Mouse (Mus musculus) cerebellum, adult 9-11 months (tissue): ENCODE data around the gene Zfp618.

Experiments used
- DNase-seq: peaks from one replicate; pipeline ENCODE4 v3.0.0; 2022

Gene Zfp618

GRCm38 (mm10) chr4:62999321-62999720, 33.9 kb downstream of the Zfp618 start:
- DNase-seq: no peak

- no peak for DNase-seq
These were observed 34.5 kb downstream of the Zfp618 start for GRCm38 (mm10) chr4:62999916-63000315.

- DNase-seq: no peak
These were observed 35.1 kb downstream of the Zfp618 start for GRCm38 (mm10) chr4:63000316-63001055.

GRCm38 (mm10) chr4:63002386-63002785, 37.0 kb downstream of the Zfp618 start:
- DNase-seq: no peak

GRCm38 (mm10) chr4:63004519-63004918, 39.1 kb downstream of the Zfp618 start:
- DNase-seq: no peak

GRCm38 (mm10) chr4:63005446-63006185, 40.2 kb downstream of the Zfp618 start:
- no peak for DNase-seq

- no peak for DNase-seq
These were observed 41.1 kb downstream of the Zfp618 start for GRCm38 (mm10) chr4:63006198-63007155.

- DNase-seq: no peak
These were observed 42.8 kb downstream of the Zfp618 start for GRCm38 (mm10) chr4:63008206-63008605.

- no peak for DNase-seq
These were observed 43.4 kb downstream of the Zfp618 start for GRCm38 (mm10) chr4:63008822-63009221.

- no peak for DNase-seq
These were observed 44.4 kb downstream of the Zfp618 start for GRCm38 (mm10) chr4:63009821-63010220.

GRCm38 (mm10) chr4:63010226-63010625, 44.9 kb downstream of the Zfp618 start:
- DNase-seq: peak; percentile 43

- DNase-seq: no peak
These were observed 53.2 kb downstream of the Zfp618 start for GRCm38 (mm10) chr4:63018616-63019015.

GRCm38 (mm10) chr4:63019428-63019858, 54.1 kb downstream of the Zfp618 start:
- no peak for DNase-seq

- no peak for DNase-seq
These were observed 55.8 kb downstream of the Zfp618 start for GRCm38 (mm10) chr4:63021034-63021700.

- DNase-seq: no peak
These were observed 58.1 kb downstream of the Zfp618 start for GRCm38 (mm10) chr4:63023465-63023864.

GRCm38 (mm10) chr4:63024098-63024497, 58.7 kb downstream of the Zfp618 start:
- DNase-seq: no peak

GRCm38 (mm10) chr4:63024734-63025256, 59.4 kb downstream of the Zfp618 start:
- no peak for DNase-seq

GRCm38 (mm10) chr4:63025306-63025705, 59.9 kb downstream of the Zfp618 start:
- DNase-seq: no peak

- no peak for DNase-seq
These were observed 60.9 kb downstream of the Zfp618 start for GRCm38 (mm10) chr4:63026286-63026685.

- DNase-seq: no peak
These were observed 62.1 kb downstream of the Zfp618 start for GRCm38 (mm10) chr4:63027451-63027850.

GRCm38 (mm10) chr4:63030157-63030556, 64.8 kb downstream of the Zfp618 start:
- no peak for DNase-seq

- no peak for DNase-seq
These were observed 65.9 kb downstream of the Zfp618 start for GRCm38 (mm10) chr4:63031240-63031639.
